Mouse (Mus musculus): ENCODE measurements at regions not wholly inside any gene's neighbourhood (a gene's known extent, or its start where the extent isn't known, plus 50 kb on each side); places are given as distances from the start of the nearest gene placed in this dataset.

DNA sequence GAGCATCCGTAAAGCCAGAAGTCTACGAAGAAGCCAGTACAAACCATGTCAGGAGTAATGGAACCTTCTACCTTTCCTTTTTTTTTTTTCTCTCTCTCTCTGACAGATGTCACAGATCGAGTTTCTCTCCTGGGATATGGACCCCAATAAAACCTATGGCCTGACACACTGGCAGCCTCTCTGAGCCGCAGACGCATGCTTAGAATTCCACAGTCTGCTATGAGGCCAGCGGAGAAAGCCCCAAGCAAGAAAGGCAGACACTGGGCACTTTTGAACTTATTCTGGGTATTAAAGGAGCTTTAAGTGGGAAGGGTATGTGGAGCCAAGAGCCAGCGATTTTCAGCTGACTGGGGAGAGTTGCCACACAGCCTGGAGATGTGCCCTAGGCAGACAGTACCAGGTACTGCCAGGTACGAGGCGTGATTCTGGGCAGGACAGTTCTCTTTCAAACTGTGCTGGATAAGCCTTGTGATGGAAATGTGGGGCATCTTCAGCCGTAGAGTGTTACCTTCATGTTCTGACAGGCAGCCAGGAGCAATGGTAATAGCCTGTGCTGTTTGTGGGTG lies 271.8 kb downstream of the Foxo1 start:
- TF ChIP-seq POLR2A (IDR thresholded peaks at IDR 0.05; ENCODE audit: borderline replicate concordance, insufficient read depth, low read length), result no peak
- TF ChIP-seq CTCF (IDR thresholded peaks at IDR 0.05; ENCODE audit: borderline replicate concordance, insufficient read depth, low read depth, low read length), result no peak

All from cerebellum, adult 2 months (tissue).